Mouse (Mus musculus) hindbrain, postnatal 0 days (tissue): ENCODE data around the gene 2010111I01Rik. TPM values are rescaled to one million over a fixed set of nuclear protein-coding genes. Genes with fewer than 3 reads are reported as not detected.

ENCODE experiments used
- ATAC-seq: fragments of 200-750 bp; cut with Nextera tagmentation; 2 replicates; pipeline ENCODE4 v1.8.0; 2017; ENCODE audit warnings: mild to moderate bottlenecking, moderate TSS enrichment, moderate library complexity
- DNase-seq: peaks from one replicate; pipeline ENCODE4 v3.0.0-alpha.2; 2015; ENCODE audit warnings: low spot score
- H3K27ac ChIP-seq: fragments of 300-500 bp; sonication (generic); 2 replicates; pipeline ENCODE4 v1.5.1; 2014; ENCODE audit warnings: mild to moderate bottlenecking
- H3K27me3 ChIP-seq: fragments of 300-500 bp; sonication (generic); 2 replicates; pipeline ENCODE4 v1.6.1; 2014; ENCODE audit warnings: low read length, mixed read lengths; ENCODE audit not compliant: insufficient read depth
- H3K36me3 ChIP-seq: fragments of 300-500 bp; sonication (generic); 2 replicates; pipeline ENCODE4 v1.6.1; 2014; ENCODE audit warnings: low read length, mixed read lengths; ENCODE audit not compliant: insufficient read depth
- H3K4me1 ChIP-seq: fragments of 300-500 bp; sonication (generic); 2 replicates; pipeline ENCODE4 v1.6.1; 2014; ENCODE audit warnings: antibody characterized with exemption, low read length, mixed read lengths; ENCODE audit not compliant: insufficient read depth
- H3K4me2 ChIP-seq: fragments of 300-500 bp; sonication (generic); 2 replicates; pipeline ENCODE4 v1.6.1; 2014; ENCODE audit warnings: low read depth, mild to moderate bottlenecking, low read length, moderate library complexity, mixed read lengths
- H3K4me3 ChIP-seq: fragments of 300-500 bp; sonication (generic); 2 replicates; pipeline ENCODE4 v1.5.1; 2014; ENCODE audit warnings: low read length
- H3K9ac ChIP-seq: fragments of 300-500 bp; sonication (generic); replicated peaks from 2 replicates; pipeline ENCODE4 v1.6.1; 2014; ENCODE audit warnings: mild to moderate bottlenecking, low read length, moderate library complexity, mixed read lengths
- H3K9me3 ChIP-seq: fragments of 300-500 bp; sonication (generic); 2 replicates; pipeline ENCODE4 v1.6.1; 2016; ENCODE audit warnings: low read length, mixed read lengths
- CTCF ChIP-seq: IDR thresholded peaks from 2 replicates; pipeline ENCODE4 v1.5.1; 2016; ENCODE audit warnings: antibody characterized with exemption, control low read depth, low read depth
- WGBS: fragments of 180-500 bp; shearing (Covaris S2); extraction: QIAGEN DNeasy Blood & Tissue Kit; methylation state at CpG from one replicate; pipeline ENCODE4 v1.1.7; 2014; 5-methylcytosine and 5-hydroxymethylcytosine counted together
- polyA plus RNA-seq: library from polyadenylated mRNA; unstranded; fragments of >200 nt; fragmentation: Nextera tagmentation; extraction: Ambion mirVana; gene quantifications from 2 replicates; pipeline ENCODE4 v1.2.1, GENCODE M21; 2015
- total RNA-seq: library from RNA; depleted of rRNA; stranded (reverse); fragments of >200 nt; gene quantifications from 2 replicates; pipeline ENCODE4 v1.2.3, GENCODE M21; 2014

Gene 2010111I01Rik
- total and polyA plus RNA-seq, 2 experiments from 2014 or later = 15.9 to 29.8 TPM

DNA sequence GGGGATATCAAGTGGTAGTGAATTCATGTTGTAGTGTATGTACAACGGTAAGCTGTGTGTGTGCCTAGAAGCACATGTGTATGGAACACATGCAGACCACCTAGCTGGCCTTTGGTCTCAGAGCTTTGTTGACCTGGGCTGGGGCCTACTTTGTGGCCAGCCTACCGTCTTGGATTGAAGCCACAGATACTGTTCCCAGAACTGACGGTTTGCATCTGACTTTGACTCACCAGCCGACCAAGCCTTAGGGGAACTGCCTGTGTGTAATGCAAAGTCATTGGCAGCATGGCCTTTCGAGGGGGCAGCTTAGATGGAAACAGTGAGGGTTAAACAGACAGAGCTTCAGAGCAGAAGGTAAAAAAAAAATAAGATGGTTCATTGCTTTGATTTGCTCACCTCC is 288.5 kb downstream of the 2010111I01Rik start:
- Histone ChIP-seq H3K27ac (no peak overlapping the region), H3K4me1 (no peaks in the 10 kb centered on the region), H3K4me3 (no peak overlapping the region), H3K27me3 (no peaks in the 10 kb centered on the region), H3K9ac (no peak overlapping the region), H3K4me2 (no peak overlapping the region), H3K9me3 (no peaks in the 10 kb centered on the region), H3K36me3 (no peaks in the 10 kb centered on the region; the same call in 1 of the 2 replicates)
- TF ChIP-seq CTCF = no peak
- 70% methylated on average over 5 of the region's 5 CpGs for WGBS
- DNase-seq = no peak
- no peak for ATAC-seq

DNA sequence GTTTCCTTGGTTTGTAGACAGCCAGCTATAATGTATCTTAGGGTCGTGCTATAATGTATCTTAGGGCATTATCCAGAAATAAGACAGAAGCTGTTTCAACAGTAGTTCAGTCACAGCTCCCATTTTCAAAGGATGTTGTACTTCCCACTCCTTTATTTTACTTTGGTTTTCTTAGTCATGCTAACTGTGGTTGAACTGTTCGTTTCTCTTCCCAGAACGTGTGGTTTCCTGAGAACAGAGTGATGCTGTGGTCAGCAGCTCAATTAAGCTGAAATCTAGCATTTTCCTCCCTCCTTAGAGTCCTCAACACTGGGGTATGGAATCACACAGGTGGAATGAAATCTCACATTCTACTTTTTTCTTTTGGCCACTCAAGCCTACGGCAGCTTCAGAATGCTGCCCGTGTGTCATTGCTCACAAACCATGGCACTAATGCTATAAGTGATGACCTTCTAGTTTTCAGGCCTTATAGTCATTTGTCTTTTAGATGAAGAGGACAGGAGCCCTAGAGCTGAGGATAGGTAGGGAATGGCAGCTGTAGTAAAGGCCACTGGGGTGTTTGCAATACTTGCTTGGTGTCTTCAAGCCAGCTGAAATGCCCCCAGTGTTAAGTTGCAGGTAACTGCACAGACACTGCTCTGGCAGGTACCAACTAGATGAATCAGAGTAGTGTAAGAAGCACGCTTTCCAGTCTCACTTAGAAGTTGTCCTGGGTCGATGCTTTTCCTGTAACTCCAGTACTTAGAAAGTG is 289.4 kb downstream of the 2010111I01Rik start:
- H3K36me3 ChIP-seq = no peaks in the 10 kb centered on the region; the same call in 1 of the 2 replicates
- no peak overlapping the region for H3K27ac ChIP-seq
- H3K4me1 ChIP-seq = no peaks in the 10 kb centered on the region
- no peak overlapping the region for H3K9ac ChIP-seq
- no peaks in the 10 kb centered on the region for H3K9me3 ChIP-seq
- ATAC-seq (no peak), DNase-seq (no peak)
- WGBS = 92% methylated on average over 7 of the region's 7 CpGs
- H3K4me2 ChIP-seq = no peak overlapping the region
- H3K27me3 ChIP-seq = no peaks in the 10 kb centered on the region
- TF ChIP-seq CTCF = no peak
- no peak overlapping the region for H3K4me3 ChIP-seq

DNA sequence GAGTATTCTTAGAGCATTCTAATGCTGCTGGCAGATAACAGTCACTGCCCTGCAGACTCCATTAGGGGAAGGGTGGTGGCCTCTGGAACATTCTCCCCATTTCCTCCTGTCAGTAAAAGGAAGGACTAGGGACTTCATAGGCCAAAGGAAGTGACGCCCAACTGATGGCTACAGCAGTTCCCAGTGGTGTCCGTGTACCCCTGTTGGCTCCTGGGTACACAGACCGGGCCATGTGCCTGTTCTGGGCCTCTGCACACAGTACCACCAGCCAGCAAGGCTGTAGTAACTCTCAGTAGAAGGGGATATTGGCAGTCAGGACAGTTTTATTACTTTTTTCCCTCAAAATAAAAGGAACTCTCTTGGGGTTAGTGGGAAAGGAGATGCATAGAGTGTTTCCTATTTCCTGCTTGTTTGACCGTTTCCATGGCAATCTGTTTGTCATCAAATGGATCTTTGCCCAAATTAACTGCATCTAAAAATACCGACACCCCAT is 290.9 kb downstream of the 2010111I01Rik start:
- TF ChIP-seq CTCF = no peak
- 79% methylated on average over 5 of the region's 5 CpGs for WGBS

DNA sequence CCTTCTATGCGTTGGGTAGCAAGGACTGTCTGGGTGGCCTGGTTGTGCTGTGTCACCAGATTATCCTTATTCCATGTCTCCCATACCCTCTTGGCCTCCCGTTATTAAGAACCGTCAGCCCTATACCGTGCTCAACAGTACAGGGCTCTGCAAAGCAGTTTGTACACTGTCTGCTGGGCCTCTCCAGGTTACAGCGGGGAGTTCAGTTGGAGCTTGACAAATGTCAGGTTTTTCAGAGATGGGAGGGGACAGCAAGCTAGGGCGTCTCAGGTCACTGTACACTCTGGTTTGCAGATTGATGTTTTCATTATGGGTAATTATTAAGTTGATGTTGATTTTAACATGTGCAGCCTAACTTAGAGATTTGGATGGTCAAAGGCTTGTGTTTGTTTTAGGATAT is 291.5 kb downstream of the 2010111I01Rik start:
- ATAC-seq = no peak
- Histone ChIP-seq H3K27ac (no peak overlapping the region), H3K4me2 (no peak overlapping the region), H3K9ac (no peak overlapping the region), H3K27me3 (no peaks in the 10 kb centered on the region), H3K36me3 (no peaks in the 10 kb centered on the region), H3K9me3 (no peaks in the 10 kb centered on the region), H3K4me1 (peaks cover 4% of the 10 kb centered on the region), H3K4me3 (no peak overlapping the region)
- 83% methylated on average over 6 of the region's 6 CpGs for WGBS
- no peak for TF ChIP-seq CTCF
- no peak for DNase-seq

More for the DNA sequence above, 290.9 kb downstream of the 2010111I01Rik start:
- Histone ChIP-seq H3K4me2 (no peak overlapping the region), H3K4me3 (no peak overlapping the region), H3K9ac (no peak overlapping the region), H3K4me1 (no peaks in the 10 kb centered on the region; the same call in 1 of the 2 replicates), H3K9me3 (no peaks in the 10 kb centered on the region), H3K27ac (no peak overlapping the region), H3K36me3 (no peaks in the 10 kb centered on the region), H3K27me3 (no peaks in the 10 kb centered on the region)
- no peak for DNase-seq
- ATAC-seq = no peak

DNA sequence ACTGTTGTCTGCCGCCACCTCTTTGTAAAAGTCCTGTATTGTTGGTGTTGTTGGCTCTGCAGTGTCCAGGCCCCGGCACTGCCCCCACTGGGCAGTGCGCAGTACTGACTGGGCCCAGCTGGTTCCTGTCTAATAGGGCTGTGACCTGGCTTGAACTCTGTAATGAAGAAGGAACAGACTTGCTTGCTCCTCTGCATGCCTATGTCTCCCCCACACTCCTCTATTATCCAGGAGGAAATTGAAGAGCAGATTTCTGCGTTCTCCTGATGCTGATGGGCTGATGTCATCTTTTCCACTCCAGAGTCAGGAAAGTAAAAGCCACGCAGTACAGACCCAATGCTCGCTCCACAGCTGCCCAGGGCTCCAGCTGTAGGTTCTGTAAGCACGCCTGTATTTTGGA is 292.1 kb downstream of the 2010111I01Rik start:
- Histone ChIP-seq H3K4me2 (no peak overlapping the region), H3K4me1 (peaks cover 7% of the 10 kb centered on the region), H3K4me3 (no peak overlapping the region), H3K9ac (no peak overlapping the region), H3K9me3 (no peaks in the 10 kb centered on the region), H3K27ac (no peak overlapping the region), H3K27me3 (no peaks in the 10 kb centered on the region), H3K36me3 (no peaks in the 10 kb centered on the region)
- ATAC-seq (no peak), DNase-seq (no peak)
- TF ChIP-seq CTCF = peak; percentile 21; the same call in 1 of the 2 replicates
- 68% methylated on average over 7 of the region's 7 CpGs for WGBS

DNA sequence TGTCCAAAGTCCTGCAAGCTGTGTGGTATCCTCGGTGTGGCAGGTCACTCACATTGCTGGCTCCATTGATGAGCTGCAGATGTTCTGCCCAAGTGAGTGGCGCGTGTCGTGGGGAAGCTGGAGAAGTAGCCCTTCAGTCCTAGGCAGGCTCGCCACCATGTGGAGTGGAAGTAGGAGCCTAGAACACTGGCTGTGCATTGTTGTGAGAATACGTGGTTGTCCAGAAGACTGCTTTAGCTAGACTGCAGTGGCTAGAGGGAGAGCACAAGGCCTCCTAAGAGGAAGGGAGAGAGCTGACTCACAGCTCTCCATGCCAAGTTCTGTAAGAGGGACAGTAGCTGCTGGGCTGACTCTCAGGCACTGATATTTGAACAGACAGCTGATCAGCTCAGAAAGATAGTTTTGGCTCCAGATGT is 293.5 kb downstream of the 2010111I01Rik start:
- WGBS = 79% methylated on average over 6 of the region's 6 CpGs
- peaks cover 9% of the 10 kb centered on the region for H3K4me1 ChIP-seq
- H3K27me3 ChIP-seq = no peaks in the 10 kb centered on the region
- no peak overlapping the region for H3K27ac ChIP-seq
- H3K9ac ChIP-seq = no peak overlapping the region
- no peak overlapping the region for H3K4me2 ChIP-seq
- no peaks in the 10 kb centered on the region for H3K9me3 ChIP-seq
- no peak for ATAC-seq
- H3K4me3 ChIP-seq = no peak overlapping the region
- TF ChIP-seq CTCF = no peak
- H3K36me3 ChIP-seq = no peaks in the 10 kb centered on the region
- DNase-seq = no peak

DNA sequence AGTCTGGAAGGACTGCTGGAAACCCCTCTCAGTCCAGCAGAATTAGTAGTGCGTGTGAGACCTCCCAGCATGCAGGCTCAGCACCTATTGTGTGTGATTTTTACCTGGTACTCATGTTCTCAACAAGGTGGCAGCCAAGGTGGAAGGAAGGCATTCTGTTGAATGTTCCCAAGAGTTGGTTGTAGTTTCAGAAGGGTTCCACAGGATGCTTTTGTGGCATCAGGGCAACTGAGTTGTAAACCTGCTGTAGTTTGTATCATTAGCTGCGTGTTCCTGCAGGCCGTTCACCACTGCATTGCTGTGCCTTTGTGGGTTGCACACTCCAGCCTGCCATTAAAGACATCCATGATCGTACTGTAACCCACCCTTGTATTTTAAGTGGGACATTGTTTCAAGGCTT is 294.0 kb downstream of the 2010111I01Rik start:
- H3K4me2 ChIP-seq = no peak overlapping the region
- 86% methylated on average over 4 of the region's 4 CpGs for WGBS
- DNase-seq = no peak
- H3K9me3 ChIP-seq = no peaks in the 10 kb centered on the region
- no peak for TF ChIP-seq CTCF
- H3K4me3 ChIP-seq = no peak overlapping the region
- no peaks in the 10 kb centered on the region for H3K27me3 ChIP-seq
- H3K36me3 ChIP-seq = no peaks in the 10 kb centered on the region
- H3K9ac ChIP-seq = no peak overlapping the region
- peaks cover 9% of the 10 kb centered on the region for H3K4me1 ChIP-seq
- no peak overlapping the region for H3K27ac ChIP-seq
- ATAC-seq = no peak
